Mouse (Mus musculus): ENCODE measurements at regions not wholly inside any gene's neighbourhood (a gene's known extent, or its start where the extent isn't known, plus 50 kb on each side); places are given as distances from the start of the nearest gene placed in this dataset.

DNA sequence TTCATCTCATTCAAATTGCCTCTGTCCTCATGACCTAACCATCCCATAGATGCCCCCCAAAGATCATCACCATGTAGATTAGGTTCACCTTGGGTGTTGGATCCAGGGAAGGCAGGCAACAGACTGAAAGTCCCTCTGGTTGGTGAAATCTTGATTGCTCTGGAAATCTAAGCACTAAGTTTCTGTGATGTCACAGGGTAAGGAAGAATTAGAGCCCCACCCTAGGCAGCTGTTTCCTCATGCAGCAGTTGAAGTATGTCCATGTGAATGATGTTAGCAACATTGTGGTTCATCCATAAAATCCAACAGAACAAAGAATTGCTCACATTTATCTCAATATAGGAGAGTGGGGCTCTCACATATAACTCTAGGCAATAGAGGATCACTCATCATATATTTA is 175.5 kb downstream of the Plk2 start:
- no peak overlapping the region for H3K9ac ChIP-seq (replicated peaks; ENCODE audit: low read depth, low read length)
- H3K36me3 ChIP-seq (ENCODE audit: control insufficient read depth, insufficient read depth), result no peaks in the 10 kb centered on the region
- no peak overlapping the region for H3K27ac ChIP-seq (ENCODE audit: low read length)
- no peaks in the 10 kb centered on the region for H3K9me3 ChIP-seq (ENCODE audit: control insufficient read depth, low read length)
- peaks cover 7% of the 10 kb centered on the region for H3K4me1 ChIP-seq (replicated peaks; ENCODE audit: control insufficient read depth, insufficient read depth, low read length)
- no peak overlapping the region for H3K4me3 ChIP-seq (replicated peaks; ENCODE audit: low read length)
- ATAC-seq, result no peak
- no peaks in the 10 kb centered on the region for H3K27me3 ChIP-seq (replicated peaks; ENCODE audit: control insufficient read depth, insufficient read depth, low read length)
- H3K4me2 ChIP-seq (ENCODE audit: low read length), result no peak overlapping the region

DNA sequence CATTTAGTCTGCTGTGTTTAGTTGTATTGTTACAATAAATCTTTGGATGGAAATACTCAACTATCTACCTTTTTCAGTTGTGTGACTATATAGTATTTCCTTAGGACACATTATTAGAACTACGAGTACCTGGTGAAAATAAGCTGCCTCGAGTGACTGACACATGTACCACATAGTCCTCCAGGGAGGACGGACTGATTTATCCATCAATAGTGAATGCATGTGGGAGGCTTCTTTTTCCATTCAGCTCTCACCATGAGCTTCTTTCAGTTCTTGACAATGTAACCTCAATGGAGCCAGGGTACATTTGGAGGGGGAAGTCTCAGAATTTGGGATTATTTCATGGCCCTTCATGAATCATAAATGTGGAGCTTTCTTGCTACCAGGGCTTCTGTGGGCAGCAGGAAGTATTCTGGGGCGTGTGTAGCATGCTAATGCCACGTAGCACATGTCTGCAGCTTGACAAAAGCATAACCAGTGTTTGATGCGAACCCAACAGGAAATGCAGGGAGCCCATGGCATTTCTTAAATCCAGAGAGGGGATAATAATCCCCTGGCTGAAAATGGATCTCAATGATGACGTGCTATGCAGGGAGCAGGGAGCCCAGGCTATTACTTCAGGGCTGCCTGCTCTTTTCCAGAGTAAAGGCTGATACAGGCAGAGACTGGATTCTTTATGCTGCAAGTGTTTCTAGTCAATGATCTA is 178.7 kb downstream of the Plk2 start:
- Histone ChIP-seq H3K9me3 (ENCODE audit: control insufficient read depth, low read length) (no peaks in the 10 kb centered on the region), H3K4me2 (ENCODE audit: low read length) (no peak overlapping the region), H3K36me3 (ENCODE audit: control insufficient read depth, insufficient read depth) (no peaks in the 10 kb centered on the region), H3K9ac (replicated peaks; ENCODE audit: low read depth, low read length) (no peak overlapping the region), H3K27ac (ENCODE audit: low read length) (peak overlapping the region; percentile 39), H3K4me3 (replicated peaks; ENCODE audit: low read length) (no peak overlapping the region), H3K27me3 (replicated peaks; ENCODE audit: control insufficient read depth, insufficient read depth, low read length) (no peaks in the 10 kb centered on the region), H3K4me1 (replicated peaks; ENCODE audit: control insufficient read depth, insufficient read depth, low read length) (peaks cover 7% of the 10 kb centered on the region)
- peak; percentile 43 for ATAC-seq
- WGBS, result 39% methylated on average over 7 of the region's 7 CpGs

DNA sequence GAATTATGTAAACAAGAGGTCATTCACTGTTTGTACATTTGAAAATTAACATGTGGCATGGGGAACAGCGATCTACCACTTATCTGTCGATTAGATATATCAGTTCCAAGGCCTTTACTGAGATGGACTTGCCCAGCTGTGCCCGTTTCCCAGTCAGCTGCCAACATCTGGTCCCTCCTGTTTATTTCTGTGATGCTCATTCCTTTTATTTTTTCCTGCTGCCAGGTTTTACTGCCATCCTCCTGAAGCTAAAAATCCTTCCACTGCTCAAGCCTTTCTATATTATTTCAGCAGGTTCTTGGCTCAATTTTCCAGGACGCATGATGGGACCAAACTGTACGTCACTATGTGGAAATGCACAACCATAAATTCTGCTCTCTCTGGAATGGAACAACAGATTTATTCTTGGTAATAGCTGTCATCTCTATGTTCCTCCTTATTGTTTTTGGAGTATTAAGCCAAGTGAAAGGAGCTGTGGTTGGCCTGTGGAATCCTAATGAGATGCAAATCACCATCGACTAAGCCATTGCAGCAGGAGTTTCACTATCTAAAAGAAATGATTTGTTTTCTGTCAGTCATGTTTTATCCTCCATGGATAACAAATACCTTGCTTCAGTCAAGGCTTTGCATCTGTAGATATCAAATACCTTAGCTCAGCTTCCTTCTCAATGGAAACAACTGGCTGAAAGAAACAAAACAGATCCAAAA is 180.1 kb downstream of the Plk2 start:
- Histone ChIP-seq H3K27me3 (replicated peaks; ENCODE audit: control insufficient read depth, insufficient read depth, low read length) (no peaks in the 10 kb centered on the region), H3K4me2 (ENCODE audit: low read length) (no peak overlapping the region), H3K9ac (replicated peaks; ENCODE audit: low read depth, low read length) (no peak overlapping the region), H3K36me3 (ENCODE audit: control insufficient read depth, insufficient read depth) (no peaks in the 10 kb centered on the region), H3K9me3 (ENCODE audit: control insufficient read depth, low read length) (no peaks in the 10 kb centered on the region), H3K4me3 (replicated peaks; ENCODE audit: low read length) (no peak overlapping the region), H3K4me1 (replicated peaks; ENCODE audit: control insufficient read depth, insufficient read depth, low read length) (peaks cover 7% of the 10 kb centered on the region), H3K27ac (ENCODE audit: low read length) (no peak overlapping the region)
- ATAC-seq, result no peak
- WGBS, result 48% methylated on average over 6 of the region's 6 CpGs

DNA sequence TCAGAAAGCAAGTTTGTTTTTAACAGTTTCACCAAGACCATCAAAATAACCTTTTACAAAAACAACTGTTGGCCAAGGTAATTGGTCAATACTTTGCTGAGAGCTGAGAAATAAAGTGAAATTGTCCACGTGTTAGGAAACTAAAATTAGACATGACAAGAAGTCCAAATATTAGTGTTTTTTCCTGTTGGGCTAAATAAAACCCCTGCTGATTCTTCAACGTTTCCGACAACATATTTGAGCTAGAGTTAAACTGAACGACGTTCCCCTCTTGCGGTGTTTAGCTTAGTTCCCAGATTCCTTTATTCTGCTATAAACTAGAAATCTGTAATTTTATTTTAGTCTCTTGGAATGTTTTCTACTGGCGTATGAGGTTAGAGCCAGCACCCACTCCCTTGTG is 183.3 kb downstream of the Plk2 start:
- Histone ChIP-seq H3K4me3 (replicated peaks; ENCODE audit: low read length) (no peak overlapping the region), H3K9ac (replicated peaks; ENCODE audit: low read depth, low read length) (no peak overlapping the region), H3K27me3 (replicated peaks; ENCODE audit: control insufficient read depth, insufficient read depth, low read length) (no peaks in the 10 kb centered on the region), H3K4me1 (replicated peaks; ENCODE audit: control insufficient read depth, insufficient read depth, low read length) (peaks cover 7% of the 10 kb centered on the region), H3K27ac (ENCODE audit: low read length) (no peak overlapping the region), H3K36me3 (ENCODE audit: control insufficient read depth, insufficient read depth) (no peaks in the 10 kb centered on the region), H3K9me3 (ENCODE audit: control insufficient read depth, low read length) (no peaks in the 10 kb centered on the region), H3K4me2 (ENCODE audit: low read length) (no peak overlapping the region)
- no peak for ATAC-seq
- 67% methylated on average over 7 of the region's 7 CpGs for WGBS

DNA sequence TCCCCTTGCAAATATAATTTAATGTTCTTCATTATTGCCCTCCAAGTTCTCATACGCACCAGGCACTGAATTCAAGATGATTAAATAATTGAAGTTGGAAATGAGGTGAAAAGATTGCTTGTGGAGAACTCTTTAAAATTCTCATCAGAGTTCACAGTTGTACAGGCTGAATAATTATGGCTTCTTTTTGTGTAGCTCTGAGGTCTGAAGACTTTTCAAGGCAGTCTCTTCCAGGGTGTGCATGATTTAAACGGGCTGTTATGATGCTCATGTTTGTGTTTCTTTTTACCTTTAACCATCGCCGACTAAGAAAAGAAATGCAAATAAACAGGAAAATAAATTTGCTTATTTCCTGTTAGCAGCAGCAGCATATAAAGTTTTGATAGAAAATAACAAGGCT is 185.3 kb downstream of the Plk2 start:
- Histone ChIP-seq H3K9me3 (ENCODE audit: control insufficient read depth, low read length) (no peaks in the 10 kb centered on the region), H3K27me3 (replicated peaks; ENCODE audit: control insufficient read depth, insufficient read depth, low read length) (no peaks in the 10 kb centered on the region), H3K9ac (replicated peaks; ENCODE audit: low read depth, low read length) (no peak overlapping the region), H3K4me3 (replicated peaks; ENCODE audit: low read length) (no peak overlapping the region), H3K27ac (ENCODE audit: low read length) (no peak overlapping the region), H3K4me1 (replicated peaks; ENCODE audit: control insufficient read depth, insufficient read depth, low read length) (peaks cover 2% of the 10 kb centered on the region; the same call in 1 of the 2 replicates), H3K4me2 (ENCODE audit: low read length) (no peak overlapping the region), H3K36me3 (ENCODE audit: control insufficient read depth, insufficient read depth) (no peaks in the 10 kb centered on the region)
- ATAC-seq, result peak; percentile 66; the same call in 1 of the 2 replicates
- WGBS, result 43% methylated on average over 4 of the region's 4 CpGs

DNA sequence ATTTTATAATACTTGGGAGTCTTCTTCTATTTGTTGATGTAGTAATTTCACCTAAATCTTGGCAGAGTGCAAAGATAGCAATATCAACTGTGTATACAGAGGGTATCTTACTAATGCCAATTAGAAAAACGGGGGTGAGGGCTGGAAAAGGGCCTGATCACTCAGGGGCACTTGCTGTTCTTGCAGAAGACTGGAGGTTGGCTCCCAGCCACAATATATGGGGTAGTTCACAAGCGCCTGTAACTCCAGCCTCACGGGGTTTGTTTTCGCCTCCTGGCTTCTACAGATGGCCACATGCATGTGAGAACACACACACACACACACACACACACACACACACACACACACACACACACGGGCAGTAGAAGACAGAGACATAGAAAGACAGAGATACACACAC is 185.7 kb downstream of the Plk2 start:
- no peaks in the 10 kb centered on the region for H3K27me3 ChIP-seq (replicated peaks; ENCODE audit: control insufficient read depth, insufficient read depth, low read length)
- no peak overlapping the region for H3K9ac ChIP-seq (replicated peaks; ENCODE audit: low read depth, low read length)
- 40% methylated on average over 5 of the region's 5 CpGs for WGBS
- no peaks in the 10 kb centered on the region for H3K36me3 ChIP-seq (ENCODE audit: control insufficient read depth, insufficient read depth)
- no peak overlapping the region for H3K4me2 ChIP-seq (ENCODE audit: low read length)
- ATAC-seq, result peak; percentile 74
- H3K9me3 ChIP-seq (ENCODE audit: control insufficient read depth, low read length), result no peaks in the 10 kb centered on the region
- no peak overlapping the region for H3K4me3 ChIP-seq (replicated peaks; ENCODE audit: low read length)
- H3K4me1 ChIP-seq (replicated peaks; ENCODE audit: control insufficient read depth, insufficient read depth, low read length), result peaks cover 2% of the 10 kb centered on the region; the same call in 1 of the 2 replicates
- H3K27ac ChIP-seq (ENCODE audit: low read length), result no peak overlapping the region

DNA sequence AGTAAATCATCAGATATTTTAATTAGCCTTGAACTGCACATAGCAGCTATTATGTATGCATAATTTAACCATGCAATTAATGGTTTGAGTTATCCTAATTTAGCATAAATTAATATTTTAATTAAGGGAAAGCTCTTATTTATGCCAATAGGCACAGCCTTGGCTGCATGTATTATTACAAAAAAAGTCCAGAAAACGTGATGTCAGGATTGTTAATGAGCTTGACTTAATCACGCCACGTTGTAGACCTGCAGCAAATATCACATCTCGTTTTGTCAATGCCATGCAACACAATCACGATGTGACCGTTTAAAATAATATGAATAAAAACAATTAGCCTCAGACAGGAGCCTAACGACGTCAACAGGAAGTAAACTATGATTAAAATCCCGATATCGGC is 189.9 kb downstream of the Plk2 start:
- Histone ChIP-seq H3K27me3 (replicated peaks; ENCODE audit: control insufficient read depth, insufficient read depth, low read length) (no peaks in the 10 kb centered on the region), H3K4me2 (ENCODE audit: low read length) (peak overlapping the region; percentile 14; the same call in 1 of the 2 replicates), H3K36me3 (ENCODE audit: control insufficient read depth, insufficient read depth) (no peaks in the 10 kb centered on the region), H3K4me3 (replicated peaks; ENCODE audit: low read length) (no peak overlapping the region), H3K27ac (ENCODE audit: low read length) (no peak overlapping the region), H3K4me1 (replicated peaks; ENCODE audit: control insufficient read depth, insufficient read depth, low read length) (peaks cover 2% of the 10 kb centered on the region; the same call in 1 of the 2 replicates), H3K9ac (replicated peaks; ENCODE audit: low read depth, low read length) (no peak overlapping the region), H3K9me3 (ENCODE audit: control insufficient read depth, low read length) (no peaks in the 10 kb centered on the region)
- 27% methylated on average over 10 of the region's 10 CpGs for WGBS
- ATAC-seq, result peak; percentile 43; the same call in 1 of the 2 replicates

DNA sequence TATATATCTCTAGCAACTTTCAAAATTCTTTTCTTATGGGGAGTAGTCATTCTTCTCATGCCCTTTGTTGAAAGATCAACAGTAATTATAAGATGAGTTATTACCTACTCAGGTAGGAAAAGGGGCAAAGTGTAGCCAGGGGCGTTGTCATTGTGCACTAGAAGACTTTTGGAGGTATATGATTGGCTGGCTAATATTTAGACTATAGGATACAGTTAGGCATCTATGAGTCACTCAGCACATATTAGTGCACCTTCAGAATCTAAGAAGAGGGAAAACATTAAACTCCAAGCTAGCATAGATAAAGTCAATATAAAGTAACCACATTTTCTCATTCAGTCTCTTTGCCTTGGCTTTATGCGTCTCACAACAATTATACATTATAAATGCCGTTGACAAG is 199.8 kb downstream of the Plk2 start:
- Histone ChIP-seq H3K4me1 (replicated peaks; ENCODE audit: control insufficient read depth, insufficient read depth, low read length) (no peaks in the 10 kb centered on the region), H3K4me2 (ENCODE audit: low read length) (no peak overlapping the region), H3K9ac (replicated peaks; ENCODE audit: low read depth, low read length) (no peak overlapping the region), H3K36me3 (ENCODE audit: control insufficient read depth, insufficient read depth) (no peaks in the 10 kb centered on the region), H3K4me3 (replicated peaks; ENCODE audit: low read length) (no peak overlapping the region), H3K9me3 (ENCODE audit: control insufficient read depth, low read length) (no peaks in the 10 kb centered on the region), H3K27ac (ENCODE audit: low read length) (no peak overlapping the region), H3K27me3 (replicated peaks; ENCODE audit: control insufficient read depth, insufficient read depth, low read length) (no peaks in the 10 kb centered on the region)
- no peak for ATAC-seq
- WGBS, result 92% methylated on average over 3 of the region's 3 CpGs

DNA sequence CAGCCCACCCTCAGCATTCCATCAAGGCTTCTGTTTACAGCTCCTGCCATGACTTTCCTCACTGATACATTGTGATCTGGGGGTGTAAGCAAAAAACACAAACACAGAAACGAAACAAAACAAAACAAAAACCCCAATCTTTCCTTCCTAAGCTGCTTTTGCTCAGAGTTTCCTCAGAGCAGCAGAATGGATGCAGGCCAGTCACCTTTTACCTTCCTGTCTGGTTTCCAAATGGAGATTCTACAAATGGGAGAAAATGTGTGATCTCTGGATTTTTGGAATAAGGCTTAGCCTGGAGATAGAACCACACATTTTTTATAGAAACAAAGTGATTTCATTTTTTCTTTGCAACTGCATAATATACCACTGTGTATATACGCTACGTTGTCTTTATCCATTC is 204.8 kb downstream of the Plk2 start:
- H3K27ac ChIP-seq (ENCODE audit: low read length), result no peak overlapping the region
- no peak overlapping the region for H3K4me2 ChIP-seq (ENCODE audit: low read length)
- no peak overlapping the region for H3K9ac ChIP-seq (replicated peaks; ENCODE audit: low read depth, low read length)
- no peaks in the 10 kb centered on the region for H3K36me3 ChIP-seq (ENCODE audit: control insufficient read depth, insufficient read depth)
- H3K4me1 ChIP-seq (replicated peaks; ENCODE audit: control insufficient read depth, insufficient read depth, low read length), result no peaks in the 10 kb centered on the region
- WGBS, result 84% methylated on average over 3 of the region's 3 CpGs
- no peak overlapping the region for H3K4me3 ChIP-seq (replicated peaks; ENCODE audit: low read length)
- no peaks in the 10 kb centered on the region for H3K27me3 ChIP-seq (replicated peaks; ENCODE audit: control insufficient read depth, insufficient read depth, low read length)
- no peak for ATAC-seq
- H3K9me3 ChIP-seq (ENCODE audit: control insufficient read depth, low read length), result no peaks in the 10 kb centered on the region
